Mouse (Mus musculus) spleen, embryonic (tissue): ENCODE results near the gene Polr2a.

Experiments
- CTCF ChIA-PET: fragments of 350-600 bp; sonication (Branson Sonifier 250); formaldehyde crosslinking; loops from one replicate; lab custom pipeline; 2022; lab: Charles Lee

The Polr2a gene

DNA sequence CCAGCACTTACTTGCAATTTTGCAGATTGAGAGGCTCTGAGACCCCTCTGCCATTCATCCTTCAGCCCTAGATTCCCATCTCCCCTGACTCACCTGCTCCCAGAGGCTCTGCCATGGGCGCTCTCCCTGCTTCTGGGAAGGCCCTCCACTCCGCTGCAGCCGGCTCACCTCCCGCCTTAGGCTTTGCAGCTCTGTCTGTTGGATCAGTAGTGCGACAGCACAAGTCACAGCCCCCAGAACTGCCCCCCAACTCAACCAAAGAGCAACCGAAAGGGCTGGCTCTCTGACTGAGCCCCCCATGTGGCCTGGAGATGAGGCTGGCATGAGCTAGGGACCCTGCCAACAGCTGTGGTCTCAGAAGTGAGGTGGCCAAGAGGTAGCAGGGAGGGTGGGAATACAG lies 73.5 kb downstream of the Polr2a start:
- CTCF ChIA-PET = no interaction called here

DNA sequence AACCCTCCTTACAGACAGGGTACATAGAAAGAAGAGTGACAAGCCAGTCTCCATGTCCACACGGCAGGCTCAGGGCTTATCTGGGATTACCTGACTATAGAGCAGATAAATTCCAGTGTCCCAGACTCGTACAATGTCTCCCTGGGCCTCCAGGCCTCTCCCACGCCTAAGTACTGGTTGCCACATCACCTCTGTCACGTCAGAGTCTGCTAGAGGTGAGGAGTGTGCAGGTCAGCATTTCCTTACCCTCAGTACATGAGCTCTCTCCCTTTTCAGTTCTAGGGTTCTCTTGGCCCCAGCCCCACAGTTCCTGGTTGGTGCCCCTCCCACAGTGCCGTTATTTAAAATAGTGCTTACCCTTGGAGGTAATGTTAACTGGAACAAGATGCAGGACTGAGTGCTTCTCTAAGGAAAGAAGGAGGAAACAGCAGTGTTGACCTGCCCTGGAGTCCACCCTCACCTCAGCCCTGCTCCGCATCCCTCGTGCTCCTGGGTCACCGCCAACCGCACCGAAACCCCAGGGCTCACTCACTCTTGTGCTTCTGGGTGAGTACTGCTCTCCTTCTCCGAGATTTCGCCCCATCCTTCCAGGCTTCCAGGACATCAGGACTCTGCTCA lies 74.2 kb downstream of the Polr2a start:
- CTCF ChIA-PET = no interaction called here
